Mouse (Mus musculus) stomach, postnatal 0 days (tissue): ENCODE results near the gene Rundc3a.

ENCODE experiments used
- CTCF ChIP-seq: IDR thresholded peaks from 2 replicates; pipeline ENCODE4 v1.5.1; 2016; ENCODE audit warnings: antibody characterized with exemption, low read depth, mild to moderate bottlenecking, moderate library complexity
- EP300 ChIP-seq: optimal IDR thresholded peaks from 2 replicates; pipeline ENCODE3; 2016; ENCODE audit warnings: antibody characterized with exemption

GRCm38 (mm10) chr11:102368347-102368746 lies 24.9 kb upstream of the Rundc3a start:
- no peak for TF ChIP-seq CTCF
- TF ChIP-seq EP300, result no peak
